Mouse (Mus musculus): ENCODE data around the gene Cd248. TPM values are rescaled to one million over a fixed set of nuclear protein-coding genes. Genes with fewer than 3 reads are reported as not detected.

Cd248 gene
- polyA plus RNA-seq, 1 experiment = 5.7 TPM

DNA sequence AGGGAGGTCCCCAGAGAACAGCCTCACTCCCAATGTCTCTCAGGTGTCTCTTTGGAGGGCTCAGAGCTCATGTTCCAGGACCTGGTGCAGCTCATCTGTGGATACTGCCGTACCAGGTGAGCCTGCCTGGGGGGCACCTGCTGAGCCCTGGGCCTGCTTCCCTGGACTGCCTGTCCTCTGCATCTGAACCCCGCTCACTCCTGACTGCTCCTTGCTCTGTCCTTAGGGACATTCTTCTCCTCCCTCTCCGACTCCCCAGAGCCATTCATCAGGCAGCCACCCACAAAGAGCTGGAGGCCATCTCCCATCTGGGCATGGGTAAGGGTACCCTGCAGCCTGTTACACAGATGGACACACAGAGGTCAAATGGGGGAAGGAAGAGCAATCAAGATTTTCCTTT lies 16.4 kb upstream of the Cd248 start:
- no peak for DNase-seq (ENCODE audit: extremely low spot score in 1 of 2, low spot score in 1 of 2)

GRCm38 (mm10) chr19:5052166-5052822 lies 15.6 kb upstream of the Cd248 start:
- peak in 1 of 2 experiments; percentile 73 for DNase-seq (ENCODE audit: extremely low spot score in 1 of 2, low spot score in 1 of 2)

DNA sequence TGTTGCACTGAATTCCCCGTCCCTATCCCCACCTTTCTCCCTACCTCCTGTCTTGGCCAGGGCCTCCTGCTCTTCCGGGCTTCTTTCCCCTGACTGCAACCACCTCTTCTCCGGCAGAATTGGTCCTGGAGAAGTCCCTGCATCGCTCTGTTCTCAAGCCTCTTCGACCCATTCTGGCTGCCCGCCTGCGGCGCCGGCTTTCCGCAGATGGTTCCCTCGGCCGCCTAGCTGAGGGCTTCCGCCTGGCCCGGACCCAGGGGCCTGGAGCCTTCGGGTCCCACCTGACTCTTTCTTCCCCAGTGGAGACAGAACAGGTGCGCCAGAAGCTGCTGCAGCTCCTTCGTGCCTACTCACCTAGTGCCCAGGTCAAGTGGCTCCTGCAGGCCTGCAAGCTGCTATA lies 15.0 kb upstream of the Cd248 start:
- no peak for DNase-seq (ENCODE audit: extremely low spot score in 1 of 2, low spot score in 1 of 2)

DNA sequence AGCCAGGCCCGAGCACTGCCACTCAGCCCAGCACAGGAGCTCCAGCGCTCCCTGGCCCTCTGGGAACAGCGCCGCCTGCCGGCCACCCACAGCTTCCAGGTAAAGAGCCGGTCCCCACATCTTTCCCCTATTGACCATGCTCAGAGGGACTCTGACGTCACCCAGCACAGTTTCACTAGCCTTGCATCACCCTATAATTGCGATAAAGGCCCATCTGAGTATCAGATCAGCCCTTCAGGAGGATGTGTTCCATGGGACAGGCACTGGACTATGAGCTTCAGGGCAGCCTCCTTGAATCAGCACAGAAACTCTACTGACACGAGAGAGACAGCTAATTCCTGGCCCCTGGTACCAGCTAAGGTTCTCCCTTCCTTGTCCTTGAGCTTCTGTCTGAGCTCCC lies 14.0 kb upstream of the Cd248 start:
- DNase-seq (ENCODE audit: extremely low spot score in 1 of 2, low spot score in 1 of 2) = no peak

- no peak for DNase-seq (ENCODE audit: extremely low spot score in 1 of 2, low spot score in 1 of 2)
These were observed 11.6 kb upstream of the Cd248 start for GRCm38 (mm10) chr19:5056251-5056650.

DNA sequence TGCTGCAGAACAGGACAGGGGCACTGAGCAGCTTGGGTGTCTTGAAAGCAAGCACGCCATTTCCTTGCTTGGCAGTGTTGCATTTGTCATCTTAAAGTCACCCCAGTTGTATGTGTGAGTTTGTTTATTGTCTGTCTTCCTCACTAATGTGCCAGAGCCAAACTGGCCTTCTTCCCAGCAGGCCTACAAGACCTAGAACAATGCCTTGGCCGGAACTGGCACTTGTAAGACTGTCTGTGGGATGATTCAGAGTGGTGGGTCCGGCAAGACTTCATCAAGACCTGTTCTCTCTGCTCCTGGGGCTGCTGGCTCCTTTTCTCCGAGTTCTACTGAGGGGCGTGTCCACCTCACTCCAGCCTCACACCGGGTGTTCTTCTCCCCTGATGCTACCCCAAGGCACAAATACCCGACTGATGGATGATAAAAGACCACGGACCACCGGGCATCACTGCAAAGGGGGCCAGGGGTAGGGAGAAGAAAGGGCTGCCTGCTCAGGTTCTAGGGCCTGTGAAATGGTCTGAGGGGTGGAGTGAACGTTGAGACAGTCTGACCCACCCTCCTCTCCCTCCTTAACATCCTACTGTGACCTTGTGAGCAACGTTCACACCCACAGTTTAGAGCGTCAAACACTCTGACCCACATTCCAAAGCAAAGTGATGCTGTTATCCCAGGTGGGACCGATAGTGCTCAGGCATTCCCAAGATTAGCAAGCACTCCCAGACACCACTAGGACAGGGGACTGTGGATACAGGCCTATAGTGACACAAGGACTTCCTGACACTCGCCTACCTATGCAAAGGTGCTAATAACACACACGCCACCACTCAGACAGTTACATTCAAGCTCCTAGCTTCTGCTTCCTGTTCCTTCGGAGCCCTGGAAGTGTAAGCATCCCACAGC lies 9.8 kb upstream of the Cd248 start:
- DNase-seq (ENCODE audit: extremely low spot score in 1 of 2, low spot score in 1 of 2) = no peak

- DNase-seq (ENCODE audit: extremely low spot score in 1 of 2, low spot score in 1 of 2) = no peak
These were observed 8.8 kb upstream of the Cd248 start for GRCm38 (mm10) chr19:5058801-5059771.

GRCm38 (mm10) chr19:5060365-5061330 lies 7.2 kb upstream of the Cd248 start:
- DNase-seq (ENCODE audit: extremely low spot score in 1 of 2, low spot score in 1 of 2) = no peak

- DNase-seq (ENCODE audit: extremely low spot score in 1 of 2, low spot score in 1 of 2) = no peak
These were observed 5.8 kb upstream of the Cd248 start for GRCm38 (mm10) chr19:5062041-5062440.

DNA sequence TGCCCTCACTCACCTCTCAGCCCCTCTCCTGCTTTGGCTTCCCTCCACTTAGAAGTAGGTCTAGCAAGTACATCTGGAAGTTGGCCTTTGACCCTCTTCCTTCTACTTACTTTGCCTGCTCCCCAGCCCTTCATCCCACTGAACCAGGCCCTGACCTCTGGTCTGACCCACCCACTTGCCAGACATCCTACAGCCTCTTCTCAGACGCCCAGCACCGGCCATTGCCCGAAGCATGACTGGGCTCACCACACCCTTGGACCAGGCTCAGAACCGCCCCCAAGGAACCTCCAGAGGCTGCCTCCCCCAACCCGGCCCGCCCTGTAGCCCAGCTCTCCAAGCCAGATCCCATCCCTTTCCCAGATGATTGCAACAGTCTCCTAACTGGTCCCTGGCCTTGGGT lies 5.4 kb upstream of the Cd248 start:
- DNase-seq (ENCODE audit: extremely low spot score in 1 of 2, low spot score in 1 of 2) = no peak

- no peak for DNase-seq (ENCODE audit: extremely low spot score in 1 of 2, low spot score in 1 of 2)
These were observed 2.8 kb upstream of the Cd248 start for GRCm38 (mm10) chr19:5065104-5065503.

- DNase-seq (ENCODE audit: extremely low spot score in 1 of 2, low spot score in 1 of 2) = no peak
These were observed 658 bp upstream of the Cd248 start for GRCm38 (mm10) chr19:5067040-5067799.

GRCm38 (mm10) chr19:5068570-5069234 lies 824 bp downstream of the Cd248 start:
- no peak for DNase-seq (ENCODE audit: extremely low spot score in 1 of 2, low spot score in 1 of 2)

DNA sequence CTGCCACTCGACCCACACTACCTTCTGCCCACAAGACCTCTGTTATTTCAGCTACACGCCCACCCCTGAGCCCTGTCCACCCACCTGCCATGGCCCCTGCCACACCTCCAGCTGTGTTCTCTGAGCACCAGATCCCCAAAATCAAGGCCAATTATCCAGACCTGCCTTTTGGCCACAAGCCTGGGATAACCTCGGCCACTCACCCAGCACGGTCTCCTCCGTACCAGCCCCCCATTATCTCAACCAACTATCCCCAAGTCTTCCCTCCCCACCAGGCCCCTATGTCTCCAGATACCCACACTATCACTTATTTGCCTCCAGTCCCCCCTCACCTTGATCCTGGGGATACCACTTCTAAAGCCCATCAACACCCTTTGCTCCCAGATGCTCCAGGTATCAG lies 1.6 kb downstream of the Cd248 start:
- no peak for DNase-seq (ENCODE audit: extremely low spot score in 1 of 2, low spot score in 1 of 2)

- no peak for DNase-seq (ENCODE audit: extremely low spot score in 1 of 2, low spot score in 1 of 2)
These were observed 2.1 kb downstream of the Cd248 start for GRCm38 (mm10) chr19:5069978-5070377.

DNA sequence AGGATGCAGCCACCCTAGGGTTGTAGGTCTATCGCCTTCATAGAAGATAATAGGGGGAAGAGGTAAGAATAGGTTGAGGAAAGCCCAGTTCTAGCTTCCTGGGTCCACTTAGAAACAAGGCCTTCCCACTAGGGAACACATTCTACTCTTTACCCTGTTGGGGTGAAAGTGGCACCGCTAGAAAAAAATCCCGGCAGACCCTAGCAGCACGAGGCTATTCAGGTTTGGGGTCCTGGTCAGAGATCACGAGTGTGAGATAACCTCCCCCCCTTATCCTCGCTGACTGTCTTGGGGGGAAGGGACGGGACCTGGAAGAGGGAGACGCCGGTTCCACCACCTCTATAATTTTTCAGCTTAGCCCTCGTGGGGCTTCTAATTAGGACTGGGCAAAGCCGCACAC lies 3.2 kb downstream of the Cd248 start:
- no peak for DNase-seq (ENCODE audit: extremely low spot score in 1 of 2, low spot score in 1 of 2)

DNA sequence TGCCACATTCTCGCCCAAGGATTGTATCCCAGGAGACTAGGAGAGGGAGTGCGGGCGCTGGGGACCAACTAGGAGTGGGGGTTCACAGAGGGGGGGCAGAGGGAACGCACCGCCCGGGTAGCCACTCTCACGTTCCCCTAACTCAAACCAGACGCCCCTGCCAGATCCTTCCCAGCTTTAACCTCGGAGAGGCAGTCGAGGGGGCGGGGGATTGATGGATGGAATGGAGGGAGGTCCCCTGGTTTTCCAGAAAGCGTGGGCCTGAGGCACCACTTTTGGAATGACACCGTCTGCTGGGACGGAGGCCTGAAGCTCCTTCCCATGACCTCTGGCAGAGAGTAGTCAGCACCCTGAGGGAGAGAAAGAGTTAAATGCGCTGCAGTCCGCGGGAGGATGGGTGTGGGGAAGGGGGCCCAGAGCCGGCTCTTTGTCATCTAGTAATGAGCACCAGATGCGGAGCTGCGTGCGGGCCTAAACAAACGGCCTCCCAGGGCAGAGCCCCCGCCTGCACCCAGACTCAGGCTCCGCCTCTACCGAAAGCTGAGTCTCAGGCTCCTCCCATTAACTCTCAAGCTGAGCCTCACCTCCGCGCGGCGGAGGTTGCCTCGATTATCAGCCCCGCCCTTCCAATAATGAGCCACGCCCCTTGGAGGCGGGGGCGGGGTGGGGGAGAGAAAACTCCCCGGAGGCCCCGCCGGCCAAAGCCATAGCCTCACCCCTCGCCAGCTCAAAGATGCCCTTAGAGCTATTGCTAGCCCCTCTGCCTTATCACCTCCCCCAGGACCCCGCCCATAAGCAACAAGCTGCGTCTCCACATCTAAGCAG lies 3.9 kb downstream of the Cd248 start:
- DNase-seq (ENCODE audit: extremely low spot score in 1 of 2, low spot score in 1 of 2) = no peak
